Mouse (Mus musculus) forebrain, embryonic 11.5 days (tissue): ENCODE measurements around the gene Plscr1. TPM values are rescaled to one million over a fixed set of nuclear protein-coding genes. Genes with fewer than 3 reads are reported as not detected.
A peak's percentile ranks its signal among the peaks of the same experiment; 100 is the strongest.

Experiments used
- ATAC-seq: fragments of 200-750 bp; cut with Nextera tagmentation; replicated peaks from 2 replicates; pipeline ENCODE4 v1.8.0; 2017; ENCODE audit warnings: moderate TSS enrichment; ENCODE audit not compliant: low FRiP score
- DNase-seq: peaks from one replicate; pipeline ENCODE4 v3.0.0-alpha.2; 2017; ENCODE audit warnings: low spot score
- H3K27ac ChIP-seq: fragments of 300-500 bp; sonication (generic); 2 replicates; pipeline ENCODE4 v1.5.1; 2014; ENCODE audit warnings: low read depth, low read length
- H3K27me3 ChIP-seq: fragments of 300-500 bp; sonication (generic); 2 replicates; pipeline ENCODE4 v1.6.1; 2014; ENCODE audit warnings: mild to moderate bottlenecking, low read length, mixed read lengths; ENCODE audit not compliant: control insufficient read depth, insufficient read depth
- H3K36me3 ChIP-seq: fragments of 300-500 bp; sonication (generic); 2 replicates; pipeline ENCODE4 v1.6.1; 2014; ENCODE audit warnings: mild to moderate bottlenecking, low read length, moderate library complexity, mixed read lengths; ENCODE audit not compliant: control insufficient read depth, insufficient read depth
- H3K4me1 ChIP-seq: fragments of 300-500 bp; sonication (generic); replicated peaks from 2 replicates; pipeline ENCODE4 v1.6.1; 2014; ENCODE audit warnings: low read length, mixed read lengths; ENCODE audit not compliant: control insufficient read depth, insufficient read depth
- H3K4me2 ChIP-seq: fragments of 300-500 bp; sonication (generic); 2 replicates; pipeline ENCODE4 v1.6.1; 2014; ENCODE audit warnings: low read depth, mild to moderate bottlenecking, low read length, moderate library complexity, mixed read lengths; ENCODE audit not compliant: severe bottlenecking
- H3K4me3 ChIP-seq: fragments of 300-500 bp; sonication (generic); 2 replicates; pipeline ENCODE4 v1.5.1; 2014; ENCODE audit warnings: low read depth, low read length
- H3K9ac ChIP-seq: fragments of 300-500 bp; sonication (generic); 2 replicates; pipeline ENCODE4 v1.6.1; 2014; ENCODE audit warnings: low read length
- H3K9me3 ChIP-seq: fragments of 300-500 bp; sonication (generic); 2 replicates; pipeline ENCODE4 v1.6.1; 2016; ENCODE audit warnings: low read length, mixed read lengths; ENCODE audit not compliant: control insufficient read depth
- WGBS: fragments of 180-500 bp; shearing (Covaris S2); extraction: QIAGEN DNeasy Blood & Tissue Kit; methylation state at CpG from one replicate; pipeline ENCODE4 v1.1.7; 2014; 5-methylcytosine and 5-hydroxymethylcytosine counted together
- microRNA-seq: library from miRNA; unstranded; fragments of <30 nt; microRNA quantifications from one replicate; pipeline ENCODE4, GENCODE M21; 2016; ENCODE audit not compliant: insufficient number of aligned reads
- polyA plus RNA-seq: library from polyadenylated mRNA; unstranded; fragments of >200 nt; fragmentation: Nextera tagmentation; extraction: Ambion mirVana; gene quantifications from 2 replicates; pipeline ENCODE4 v1.2.1, GENCODE M21; 2014

Plscr1 gene
- polyA plus RNA-seq, 1 experiment from 2014 or later, result 32.4 TPM

DNA sequence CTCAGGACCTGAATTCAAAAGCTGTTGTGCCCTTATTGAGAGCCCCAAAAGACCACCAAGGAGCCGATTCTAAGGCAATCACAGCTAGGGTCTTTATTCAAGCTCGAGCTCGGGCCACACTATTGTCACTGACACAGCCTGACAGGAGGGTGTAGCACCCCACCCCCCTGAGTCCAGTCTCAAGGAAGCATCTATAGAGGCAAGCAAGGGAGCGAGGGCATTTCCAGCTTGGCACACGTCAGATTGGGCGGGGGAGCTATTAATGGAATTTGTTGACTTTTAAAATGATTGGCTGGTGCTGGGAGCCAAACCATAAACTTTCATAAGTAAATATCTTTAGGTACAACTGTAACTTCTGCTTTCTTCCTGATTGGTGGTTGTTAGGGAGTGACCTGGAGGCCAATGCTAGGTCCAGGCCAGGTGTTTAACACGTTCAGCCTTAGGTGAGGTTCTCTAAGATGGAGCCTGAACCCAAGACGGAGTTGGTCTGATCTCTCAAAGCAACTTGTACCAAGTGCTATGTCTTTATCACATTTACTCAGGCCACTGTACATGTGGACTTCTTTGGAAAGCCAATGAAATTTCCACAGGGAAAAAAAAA lies 56.2 kb downstream of the Plscr1 start:
- no peaks in the 10 kb centered on the region for H3K9me3 ChIP-seq
- no peaks in the 10 kb centered on the region for H3K4me1 ChIP-seq
- H3K27me3 ChIP-seq, result no peaks in the 10 kb centered on the region
- H3K9ac ChIP-seq, result no peak overlapping the region
- WGBS, result 63% methylated on average over 8 of the region's 8 CpGs
- H3K4me3 ChIP-seq, result no peak overlapping the region
- H3K27ac ChIP-seq, result no peak overlapping the region
- H3K4me2 ChIP-seq, result no peak overlapping the region
- ATAC-seq, result peak; percentile 63; the same call in 1 of the 2 replicates
- no peaks in the 10 kb centered on the region for H3K36me3 ChIP-seq
- DNase-seq, result no peak

DNA sequence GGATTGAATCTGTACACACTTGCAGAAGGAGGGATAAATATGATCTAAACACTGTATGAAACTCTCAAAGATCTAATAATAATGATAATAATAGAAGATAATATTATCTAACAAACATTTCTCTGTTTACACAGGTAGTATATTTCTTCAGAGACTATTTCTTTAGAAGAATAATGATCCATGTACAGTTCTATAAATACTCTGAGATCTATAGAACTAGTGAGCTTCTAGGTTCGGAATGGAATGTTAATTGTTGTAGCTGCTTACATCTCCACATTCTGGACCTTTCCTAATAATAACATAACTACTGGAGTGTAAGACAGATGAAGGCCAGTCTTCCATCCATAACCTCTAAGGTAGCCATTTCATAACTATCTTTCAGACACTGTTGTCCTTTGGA lies 59.5 kb downstream of the Plscr1 start, which contains the start of gene 1700057G04Rik:
TSS of gene 1700057G04Rik (plus strand) at position 301 of the 400 bp plus-strand sequence.
- Histone ChIP-seq H3K27ac (no peak within 1 kb of the TSS), H3K36me3 (no peaks in the 10 kb centered on the region), H3K9me3 (no peaks in the 10 kb centered on the region), H3K27me3 (no peaks in the 10 kb centered on the region), H3K9ac (no peak within 1 kb of the TSS), H3K4me2 (no peak within 1 kb of the TSS), H3K4me1 (no peaks in the 10 kb centered on the region), H3K4me3 (no peak within 1 kb of the TSS)
- WGBS, result 96% methylated on average over 1 of the region's 1 CpGs
- no peak for ATAC-seq
- DNase-seq, result no peak

GRCm38 (mm10) chr9:92316791-92317190 lies 67.2 kb downstream of the Plscr1 start:
- WGBS, result 96% methylated on average over 3 of the region's 3 CpGs
- DNase-seq, result no peak
- Histone ChIP-seq H3K4me1 (no peaks in the 10 kb centered on the region), H3K4me3 (no peak overlapping the region), H3K27ac (no peak overlapping the region), H3K36me3 (no peaks in the 10 kb centered on the region), H3K27me3 (no peaks in the 10 kb centered on the region), H3K4me2 (no peak overlapping the region), H3K9ac (no peak overlapping the region), H3K9me3 (no peaks in the 10 kb centered on the region)
- ATAC-seq, result no peak

Small RNA genes within 50 kb of the gene (microRNA-seq; reads per million reads assigned to microRNA genes)
- not detected for gene Mir6386

Other genes starting within 250 kb of the Plscr1 start
- not detected in 2 replicates for gene Plscr5, start 56.8 kb upstream of the Plscr1 start, polyA plus RNA-seq
- gene Plscr2, start 25.9 kb downstream of the Plscr1 start, polyA plus RNA-seq, result 0.69 and 1.3 TPM in 2 replicates
- gene 1700057G04Rik, start 59.6 kb downstream of the Plscr1 start, polyA plus RNA-seq, result not detected in 2 replicates
- gene Plscr4, start 207.6 kb downstream of the Plscr1 start, polyA plus RNA-seq, result 2.0 and 2.2 TPM in 2 replicates